Mouse (Mus musculus): ENCODE data around the gene Car4.
A peak's percentile ranks its signal among the peaks of the same experiment; 100 is the strongest.

Gene Car4

GRCm38 (mm10) chr11:84958271-84958630 is 665 bp downstream of the Car4 start:
- no peak for DNase-seq (ENCODE audit: low spot score in 2 of 2)

GRCm38 (mm10) chr11:84959181-84959580 is 1.6 kb downstream of the Car4 start:
- DNase-seq (ENCODE audit: low spot score in 2 of 2): no peak

GRCm38 (mm10) chr11:84959701-84960181 is 2.2 kb downstream of the Car4 start:
- no peak for DNase-seq (ENCODE audit: low spot score in 2 of 2)

GRCm38 (mm10) chr11:84960291-84960690 is 2.7 kb downstream of the Car4 start:
- DNase-seq (ENCODE audit: low spot score in 2 of 2): no peak

- DNase-seq (ENCODE audit: low spot score in 2 of 2): no peak
Observed at GRCm38 (mm10) chr11:84960780-84961179, 3.2 kb downstream of the Car4 start.

- no peak for DNase-seq (ENCODE audit: low spot score in 2 of 2)
Observed at GRCm38 (mm10) chr11:84961571-84961970, 4.0 kb downstream of the Car4 start.

- no peak for DNase-seq (ENCODE audit: low spot score in 2 of 2)
Observed at GRCm38 (mm10) chr11:84962536-84962935, 5.0 kb downstream of the Car4 start.

- DNase-seq (ENCODE audit: low spot score in 2 of 2): no peak
Observed at GRCm38 (mm10) chr11:84963556-84963955, 6.0 kb downstream of the Car4 start.

- DNase-seq (ENCODE audit: low spot score in 2 of 2): no peak
Observed at GRCm38 (mm10) chr11:84966696-84967095, 9.1 kb downstream of the Car4 start.

- no peak for DNase-seq (ENCODE audit: low spot score in 2 of 2)
Observed at GRCm38 (mm10) chr11:84967113-84967512, 9.5 kb downstream of the Car4 start.

GRCm38 (mm10) chr11:84968309-84968708 is 10.7 kb downstream of the Car4 start:
- DNase-seq (ENCODE audit: low spot score in 2 of 2): no peak

GRCm38 (mm10) chr11:84968775-84969174 is 11.2 kb downstream of the Car4 start:
- no peak for DNase-seq (ENCODE audit: low spot score in 2 of 2)

- no peak for DNase-seq (ENCODE audit: low spot score in 2 of 2)
Observed at GRCm38 (mm10) chr11:84972067-84972466, 14.5 kb downstream of the Car4 start.

GRCm38 (mm10) chr11:84973661-84974060 is 16.1 kb downstream of the Car4 start:
- DNase-seq (ENCODE audit: low spot score in 2 of 2): no peak

- no peak for DNase-seq (ENCODE audit: low spot score in 2 of 2)
Observed at GRCm38 (mm10) chr11:84974582-84974981, 17.0 kb downstream of the Car4 start.

GRCm38 (mm10) chr11:84976706-84977105 is 19.1 kb downstream of the Car4 start:
- DNase-seq (ENCODE audit: low spot score in 2 of 2): no peak

- no peak for DNase-seq (ENCODE audit: low spot score in 2 of 2)
Observed at GRCm38 (mm10) chr11:84977385-84977952, 19.9 kb downstream of the Car4 start.

GRCm38 (mm10) chr11:84978113-84978512 is 20.5 kb downstream of the Car4 start:
- peak in 1 of 2 experiments; percentile 66 for DNase-seq (ENCODE audit: low spot score in 2 of 2)

- no peak for DNase-seq (ENCODE audit: low spot score in 2 of 2)
Observed at GRCm38 (mm10) chr11:84979351-84979750, 21.8 kb downstream of the Car4 start.

GRCm38 (mm10) chr11:84980697-84981096 is 23.1 kb downstream of the Car4 start:
- no peak for DNase-seq (ENCODE audit: low spot score in 2 of 2)

- DNase-seq (ENCODE audit: low spot score in 2 of 2): no peak
Observed at GRCm38 (mm10) chr11:84985421-84985820, 27.8 kb downstream of the Car4 start.

GRCm38 (mm10) chr11:84988341-84988919 is 30.8 kb downstream of the Car4 start:
- DNase-seq (ENCODE audit: low spot score in 2 of 2): no peak

- no peak for DNase-seq (ENCODE audit: low spot score in 2 of 2)
Observed at GRCm38 (mm10) chr11:84992996-84993395, 35.4 kb downstream of the Car4 start.

GRCm38 (mm10) chr11:84995241-84995640 is 37.7 kb downstream of the Car4 start:
- DNase-seq (ENCODE audit: low spot score in 2 of 2): no peak
